Mouse (Mus musculus): ENCODE measurements around the gene Wipf2. TPM values are rescaled to one million over a fixed set of nuclear protein-coding genes. Genes with fewer than 3 reads are reported as not detected.

Wipf2 gene
- total and polyA plus RNA-seq, 3 experiments: 2.9 to 7.1 TPM; not detected in 1

DNA sequence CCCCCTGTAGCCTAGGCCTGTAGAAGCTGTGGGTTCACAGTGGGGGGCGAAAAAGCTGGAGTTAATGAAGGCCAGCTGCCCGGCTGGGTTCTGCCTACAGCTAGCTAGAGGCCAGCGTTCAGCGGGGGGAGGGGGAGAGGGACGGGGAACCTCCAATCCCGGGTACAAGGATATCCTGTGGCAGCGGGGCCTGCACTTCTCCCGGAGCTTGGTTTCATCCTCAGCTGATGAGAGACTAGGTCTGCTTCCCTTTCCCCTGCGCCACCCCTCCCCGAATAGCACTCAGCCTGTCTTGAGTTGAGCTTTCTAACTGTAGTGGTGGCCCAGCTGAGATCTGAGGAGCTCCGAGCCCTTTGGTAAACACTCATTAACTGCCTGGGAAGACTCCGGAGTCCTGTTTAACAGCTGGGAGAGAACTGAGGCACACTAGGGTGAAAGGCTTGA lies 62.5 kb downstream of the Wipf2 start:
- H3K4me3 ChIP-seq (ENCODE audit: control insufficient read depth in 1 of 2, insufficient read depth in 1 of 2, low read depth in 2 of 2, low read length in 2 of 2): no peak overlapping the region
- no peaks in the 10 kb centered on the region for H3K79me2 ChIP-seq (ENCODE audit: control insufficient read depth, insufficient read depth, low read length, poor library complexity)
- no peaks in the 10 kb centered on the region for H3K9me3 ChIP-seq (replicated peaks; ENCODE audit: insufficient read depth, low read length)
- TF ChIP-seq CHD2 (IDR thresholded peaks at IDR 0.05; ENCODE audit: low read length) (no peak), MAZ (IDR thresholded peaks at IDR 0.05; ENCODE audit: low read depth, low read length) (no peak), ZKSCAN1 (IDR thresholded peaks at IDR 0.05; ENCODE audit: low read depth, low read length) (no peak), TBP (IDR thresholded peaks at IDR 0.05; ENCODE audit: low read depth, low read length) (no peak), CTCF (IDR thresholded peaks at IDR 0.05 in 2 of 3, conservative IDR thresholded peaks at IDR 0.05 in 1 of 3; ENCODE audit: control insufficient read depth in 1 of 3, insufficient read depth in 1 of 3, low read depth in 2 of 3, low read length in 3 of 3, poor library complexity in 1 of 3, severe bottlenecking in 1 of 3) (no peak), GATA1 (IDR thresholded peaks at IDR 0.05; ENCODE audit: low read depth, low read length) (no peak), UBTF (IDR thresholded peaks at IDR 0.05; ENCODE audit: borderline replicate concordance, insufficient read depth, low read depth, low read length) (no peak), ZMIZ1 (IDR thresholded peaks at IDR 0.05; ENCODE audit: low read depth, low read length) (no peak)
- no peak for DNase-seq (ENCODE audit: low read depth, low spot score)
- peak overlapping the region; percentile 14; the same call in 1 of the 2 replicates for H3K27ac ChIP-seq (ENCODE audit: control insufficient read depth, low read depth, low read length)
- H3K9ac ChIP-seq (ENCODE audit: control insufficient read depth, low read depth, low read length, poor library complexity, severe bottlenecking): no peak overlapping the region
- peaks cover 1 to 31% of the 10 kb centered on the region in 2 experiments for H3K36me3 ChIP-seq (ENCODE audit: control insufficient read depth in 1 of 2, insufficient read depth in 2 of 2, low read length in 2 of 2)
- peaks cover 18 to 27% of the 10 kb centered on the region in 2 experiments for H3K4me1 ChIP-seq (ENCODE audit: control insufficient read depth in 1 of 2, insufficient read depth in 2 of 2, low read length in 2 of 2)
- H3K27me3 ChIP-seq (ENCODE audit: control insufficient read depth in 1 of 2, insufficient read depth in 2 of 2, low read length in 2 of 2): no peaks in the 10 kb centered on the region

DNA sequence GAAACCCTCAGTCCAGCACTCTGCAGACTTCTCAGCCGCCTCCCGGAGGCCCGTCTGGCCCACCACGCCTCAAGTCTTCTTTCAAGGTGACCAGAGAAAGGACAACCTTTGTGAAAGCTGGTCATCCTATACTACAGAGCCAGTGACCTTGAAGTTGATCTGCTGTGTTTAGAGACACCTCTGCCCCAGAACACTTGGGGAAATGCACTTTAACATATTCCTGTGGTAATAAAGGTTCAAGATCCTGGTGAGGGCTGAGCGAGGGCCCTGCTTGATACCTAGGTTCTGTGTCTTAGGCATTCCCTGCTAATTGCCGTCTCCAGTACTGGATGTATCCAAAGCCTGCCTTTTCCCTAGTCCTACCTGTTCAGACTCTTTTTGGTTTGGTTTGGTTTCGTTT lies 63.1 kb downstream of the Wipf2 start:
- Histone ChIP-seq H3K27ac (ENCODE audit: control insufficient read depth, low read depth, low read length) (no peak overlapping the region), H3K4me3 (ENCODE audit: control insufficient read depth in 1 of 2, insufficient read depth in 1 of 2, low read depth in 2 of 2, low read length in 2 of 2) (no peak overlapping the region), H3K27me3 (ENCODE audit: control insufficient read depth in 1 of 2, insufficient read depth in 2 of 2, low read length in 2 of 2) (no peaks in the 10 kb centered on the region), H3K36me3 (ENCODE audit: control insufficient read depth in 1 of 2, insufficient read depth in 2 of 2, low read length in 2 of 2) (peaks cover 0 to 31% of the 10 kb centered on the region in 2 experiments), H3K9me3 (replicated peaks; ENCODE audit: insufficient read depth, low read length) (no peaks in the 10 kb centered on the region), H3K79me2 (ENCODE audit: control insufficient read depth, insufficient read depth, low read length, poor library complexity) (no peaks in the 10 kb centered on the region), H3K4me1 (ENCODE audit: control insufficient read depth in 1 of 2, insufficient read depth in 2 of 2, low read length in 2 of 2) (peaks cover 18 to 27% of the 10 kb centered on the region in 2 experiments), H3K9ac (ENCODE audit: control insufficient read depth, low read depth, low read length, poor library complexity, severe bottlenecking) (no peak overlapping the region)
- TF ChIP-seq POLR2A (IDR thresholded peaks at IDR 0.05; ENCODE audit: control insufficient read depth in 1 of 2, insufficient read depth in 1 of 2, low read depth in 1 of 2, low read length in 2 of 2, poor library complexity in 1 of 2): no peak
- DNase-seq (ENCODE audit: low read depth, low spot score): no peak

DNA sequence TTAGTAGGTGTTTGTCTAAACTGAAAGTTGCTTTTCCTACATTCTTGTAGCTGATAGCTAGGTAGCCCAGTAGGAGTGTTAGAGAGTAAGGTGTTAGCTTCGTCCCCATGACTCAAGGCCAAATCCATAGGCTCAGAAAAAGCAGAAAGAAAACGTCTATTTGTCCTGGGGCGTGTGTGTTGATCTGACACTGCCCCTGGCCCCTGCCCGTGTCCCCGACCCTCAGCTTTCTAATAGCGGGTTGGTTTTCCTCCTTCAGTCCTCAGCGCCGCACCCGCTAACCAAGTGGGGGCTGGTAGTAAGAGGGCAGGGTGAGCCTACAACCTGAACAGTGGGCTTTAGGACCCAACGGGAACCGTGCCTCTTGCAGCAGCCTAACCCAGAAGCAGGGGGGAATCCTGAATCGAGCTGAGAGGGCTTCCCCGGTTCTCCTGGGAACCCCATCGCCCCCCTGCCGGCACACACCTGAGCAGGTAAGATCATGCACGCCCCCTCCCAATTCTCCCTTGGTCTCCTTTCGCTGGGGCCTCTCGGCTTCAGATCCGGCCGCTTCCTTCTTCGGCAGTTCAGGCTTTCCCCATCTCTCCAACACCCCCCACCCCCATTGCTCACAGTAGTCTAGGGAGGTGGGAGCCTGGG lies 64.1 kb downstream of the Wipf2 start, which contains the start of gene Rara:
Gene Rara (plus strand): TSS at position 381 of the 639 bp plus-strand sequence.
- H3K4me3 ChIP-seq (ENCODE audit: control insufficient read depth in 1 of 2, insufficient read depth in 1 of 2, low read depth in 2 of 2, low read length in 2 of 2): no peak within 1 kb of the TSS
- no peaks in the 10 kb centered on the region for H3K79me2 ChIP-seq (ENCODE audit: control insufficient read depth, insufficient read depth, low read length, poor library complexity)
- DNase-seq (ENCODE audit: low read depth, low spot score): no peak
- H3K9ac ChIP-seq (ENCODE audit: control insufficient read depth, low read depth, low read length, poor library complexity, severe bottlenecking): no peak within 1 kb of the TSS
- peaks cover 0 to 31% of the 10 kb centered on the region in 2 experiments; a peak in 2 of 4 replicates for H3K36me3 ChIP-seq (ENCODE audit: control insufficient read depth in 1 of 2, insufficient read depth in 2 of 2, low read length in 2 of 2)
- no peak within 1 kb of the TSS for H3K27ac ChIP-seq (ENCODE audit: control insufficient read depth, low read depth, low read length)
- H3K4me1 ChIP-seq (ENCODE audit: control insufficient read depth in 1 of 2, insufficient read depth in 2 of 2, low read length in 2 of 2): peaks cover 18 to 25% of the 10 kb centered on the region in 2 experiments
- no peaks in the 10 kb centered on the region for H3K9me3 ChIP-seq (replicated peaks; ENCODE audit: insufficient read depth, low read length)
- no peaks in the 10 kb centered on the region for H3K27me3 ChIP-seq (ENCODE audit: control insufficient read depth in 1 of 2, insufficient read depth in 2 of 2, low read length in 2 of 2)
- TF ChIP-seq KAT2A (conservative IDR thresholded peaks at IDR 0.05; ENCODE audit: low read depth, low read length) (no peak), ZKSCAN1 (IDR thresholded peaks at IDR 0.05; ENCODE audit: low read depth, low read length) (no peak), SIN3A (IDR thresholded peaks at IDR 0.05; ENCODE audit: low read length) (no peak), USF1 (IDR thresholded peaks at IDR 0.05; ENCODE audit: low read depth, low read length) (no peak), POLR2A (IDR thresholded peaks at IDR 0.05; ENCODE audit: control insufficient read depth in 1 of 2, insufficient read depth in 1 of 2, low read depth in 1 of 2, low read length in 2 of 2, poor library complexity in 1 of 2) (no peak), CHD2 (IDR thresholded peaks at IDR 0.05; ENCODE audit: low read length) (no peak), POLR2AphosphoS5 (IDR thresholded peaks at IDR 0.05; ENCODE audit: borderline replicate concordance, low read depth, low read length) (no peak), USF2 (IDR thresholded peaks at IDR 0.05; ENCODE audit: borderline replicate concordance in 1 of 2, insufficient read depth in 1 of 2, low read depth in 1 of 2, low read length in 2 of 2) (no peak), MAFK (IDR thresholded peaks at IDR 0.05; ENCODE audit: borderline replicate concordance, low read depth, low read length) (no peak), HCFC1 (IDR thresholded peaks at IDR 0.05; ENCODE audit: low read depth, low read length) (no peak), CHD1 (IDR thresholded peaks at IDR 0.05; ENCODE audit: low read depth, low read length) (no peak), TCF12 (IDR thresholded peaks at IDR 0.05; ENCODE audit: low read depth, low read length) (no peak), MYB (IDR thresholded peaks at IDR 0.05; ENCODE audit: low read depth, low read length) (no peak), POLR2AphosphoS2 (IDR thresholded peaks at IDR 0.05; ENCODE audit: low read length) (no peak), ETS1 (IDR thresholded peaks at IDR 0.05; ENCODE audit: low read depth, low read length) (no peak), TAL1 (IDR thresholded peaks at IDR 0.05; ENCODE audit: low read length) (no peak), GATA1 (IDR thresholded peaks at IDR 0.05; ENCODE audit: low read depth, low read length) (no peak), GABPA (IDR thresholded peaks at IDR 0.05; ENCODE audit: low read depth, low read length) (no peak), MYC (IDR thresholded peaks at IDR 0.05; ENCODE audit: low read depth, low read length) (no peak)

Measured in MEL (cell line).